Mouse (Mus musculus): Measurements from ENCODE around the gene Mrps27. TPM values are rescaled to one million over a fixed set of nuclear protein-coding genes. Genes with fewer than 3 reads are reported as not detected.

Gene Mrps27
- polyA plus RNA-seq, 1 experiment = 9.3 TPM

DNA sequence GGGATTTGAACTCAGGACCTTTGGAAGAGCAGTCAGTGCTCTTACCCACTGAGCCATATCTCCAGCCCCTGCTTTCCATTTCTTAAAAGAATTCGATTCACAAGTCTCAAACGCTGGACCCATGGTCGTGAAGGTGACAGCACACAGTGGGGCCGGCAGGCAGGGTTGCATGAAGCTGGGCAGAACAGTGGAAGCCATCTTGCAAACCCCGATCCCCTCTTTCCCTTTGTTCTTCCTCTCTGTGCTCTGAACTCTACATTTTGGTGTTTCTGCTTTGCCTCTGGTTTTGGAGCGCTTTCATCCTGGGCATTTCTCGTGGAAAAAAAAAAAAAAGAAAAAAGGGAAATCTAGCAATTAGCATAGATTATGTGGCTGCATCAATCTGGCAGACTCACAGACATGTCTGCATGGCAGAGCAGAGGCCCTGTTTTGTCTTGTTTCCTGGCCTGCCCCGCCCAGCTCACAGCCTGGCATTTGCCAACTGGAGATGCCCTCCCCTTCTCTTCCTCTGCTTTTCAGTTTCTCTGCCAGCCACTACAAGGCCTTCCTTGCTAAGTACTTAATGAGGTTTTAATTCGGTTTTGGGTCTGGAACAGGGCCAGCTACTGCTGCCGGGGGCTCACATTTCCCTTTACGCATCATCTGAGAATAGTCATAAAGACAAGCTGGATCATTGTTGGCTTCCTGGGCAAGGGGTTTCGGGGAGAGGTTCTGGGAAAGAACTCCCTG lies 114.2 kb downstream of the Mrps27 start:
- TF ChIP-seq GATA1 (IDR thresholded peaks at IDR 0.05; ENCODE audit: borderline replicate concordance, low read length) (no peak), FLI1 (IDR thresholded peaks at IDR 0.05; ENCODE audit: low read length) (no peak)
- H3K36me3 ChIP-seq (replicated peaks; ENCODE audit: low read length) = no peaks in the 10 kb centered on the region
- peaks cover 18% of the 10 kb centered on the region for H3K9me3 ChIP-seq
- no peak overlapping the region for H3K4me3 ChIP-seq (replicated peaks)
- H3K4me1 ChIP-seq = no peaks in the 10 kb centered on the region
- H3K27me3 ChIP-seq (replicated peaks) = peaks cover 8% of the 10 kb centered on the region

GRCm38 (mm10) chr13:99459612-99460011 lies 115.0 kb downstream of the Mrps27 start:
- peaks cover 18% of the 10 kb centered on the region for H3K9me3 ChIP-seq
- H3K36me3 ChIP-seq (replicated peaks; ENCODE audit: low read length) = no peaks in the 10 kb centered on the region
- no peak for TF ChIP-seq GATA1 (IDR thresholded peaks at IDR 0.05; ENCODE audit: borderline replicate concordance, low read length)
- TF ChIP-seq FLI1 (IDR thresholded peaks at IDR 0.05; ENCODE audit: low read length) = no peak
- peaks cover 8% of the 10 kb centered on the region for H3K27me3 ChIP-seq (replicated peaks)
- no peaks in the 10 kb centered on the region for H3K4me1 ChIP-seq
- H3K4me3 ChIP-seq (replicated peaks) = no peak overlapping the region

- Histone ChIP-seq H3K27me3 (replicated peaks) (peaks cover 14% of the 10 kb centered on the region), H3K36me3 (replicated peaks; ENCODE audit: low read length) (no peaks in the 10 kb centered on the region), H3K4me3 (replicated peaks) (no peak overlapping the region), H3K4me1 (no peaks in the 10 kb centered on the region), H3K9me3 (peaks cover 18% of the 10 kb centered on the region)
- no peak for TF ChIP-seq FLI1 (IDR thresholded peaks at IDR 0.05; ENCODE audit: low read length)
- no peak for TF ChIP-seq GATA1 (IDR thresholded peaks at IDR 0.05; ENCODE audit: borderline replicate concordance, low read length)
Measured at GRCm38 (mm10) chr13:99461886-99462285, 117.3 kb downstream of the Mrps27 start.

DNA sequence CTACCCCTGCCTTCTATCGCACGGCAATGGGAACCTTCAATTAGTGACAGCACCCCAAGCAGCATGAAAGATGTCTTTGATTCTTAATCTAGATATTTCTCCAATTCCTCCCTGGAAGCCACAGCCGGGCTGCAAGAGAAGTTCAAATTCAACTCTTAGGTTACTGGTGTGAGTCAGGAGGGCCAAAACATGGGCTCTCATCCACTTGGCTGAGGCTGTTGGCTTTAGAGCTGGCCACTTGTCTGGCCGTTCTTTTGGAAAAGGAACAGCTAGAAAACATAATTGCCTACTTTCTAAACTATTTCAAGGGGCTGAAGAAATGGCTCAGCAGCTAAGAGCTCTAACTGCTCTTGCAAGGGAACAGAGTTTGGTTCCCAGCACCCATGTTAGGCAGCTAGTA lies 120.0 kb downstream of the Mrps27 start:
- H3K9me3 ChIP-seq = peaks cover 18% of the 10 kb centered on the region
- no peaks in the 10 kb centered on the region for H3K4me1 ChIP-seq
- no peak overlapping the region for H3K4me3 ChIP-seq (replicated peaks)
- no peaks in the 10 kb centered on the region for H3K36me3 ChIP-seq (replicated peaks; ENCODE audit: low read length)
- TF ChIP-seq GATA1 (IDR thresholded peaks at IDR 0.05; ENCODE audit: borderline replicate concordance, low read length) = no peak
- TF ChIP-seq FLI1 (IDR thresholded peaks at IDR 0.05; ENCODE audit: low read length) = no peak
- H3K27me3 ChIP-seq (replicated peaks) = peaks cover 18% of the 10 kb centered on the region

Other genes starting within 250 kb of the Mrps27 start
- not detected in 2 replicates for gene Zfp366, start 160.0 kb upstream of the Mrps27 start, polyA plus RNA-seq (2012; ENCODE audit: insufficient read depth, low replicate concordance)
- 3.7 and 8.6 TPM in 2 replicates for gene Ptcd2, start 81 bp upstream of the Mrps27 start, polyA plus RNA-seq (2012; ENCODE audit: insufficient read depth, low replicate concordance)
- 0.68 TPM in 1 of 2 replicates, not detected in the other for gene Map1b, start 171.8 kb downstream of the Mrps27 start, polyA plus RNA-seq (2012; ENCODE audit: insufficient read depth, low replicate concordance)